Mouse (Mus musculus) T-helper 2 cell (primary cell): ENCODE results near the gene Ebf1.

ENCODE experiments used
- in situ Hi-C: fragments of 300-600 bp; cut with MboI, MseI; formaldehyde crosslinking; loops from one replicate; pipeline ENCODE4 v1.15.1; 2025; ENCODE audit warnings: high pct_unique_total_duplicates

The Ebf1 gene

GRCm38 (mm10) chr11:44731763-44732162, 114.6 kb downstream of the Ebf1 start:
- in situ Hi-C loops, result no loop called here

GRCm38 (mm10) chr11:44733276-44733675, 116.2 kb downstream of the Ebf1 start:
- in situ Hi-C loops, result no loop called here

GRCm38 (mm10) chr11:44738046-44738445, 120.9 kb downstream of the Ebf1 start:
- in situ Hi-C loops, result no loop called here

- in situ Hi-C loops, result no loop called here
These were observed 121.7 kb downstream of the Ebf1 start for GRCm38 (mm10) chr11:44738820-44739219.

- in situ Hi-C loops, result no loop called here
These were observed 123.3 kb downstream of the Ebf1 start for GRCm38 (mm10) chr11:44740278-44741041.

- in situ Hi-C loops, result no loop called here
These were observed 124.0 kb downstream of the Ebf1 start for GRCm38 (mm10) chr11:44741042-44741491.

- in situ Hi-C loops, result no loop called here
These were observed 127.3 kb downstream of the Ebf1 start for GRCm38 (mm10) chr11:44744446-44744845.

GRCm38 (mm10) chr11:44745946-44746345, 128.8 kb downstream of the Ebf1 start:
- in situ Hi-C loops, result no loop called here

GRCm38 (mm10) chr11:44746731-44747130, 129.6 kb downstream of the Ebf1 start:
- in situ Hi-C loops, result no loop called here

GRCm38 (mm10) chr11:44749309-44749708, 132.2 kb downstream of the Ebf1 start:
- in situ Hi-C loops, result no loop called here

- in situ Hi-C loops, result no loop called here
These were observed 137.2 kb downstream of the Ebf1 start for GRCm38 (mm10) chr11:44754336-44754735.

GRCm38 (mm10) chr11:44756321-44756720, 139.2 kb downstream of the Ebf1 start:
- in situ Hi-C loops, result no loop called here

GRCm38 (mm10) chr11:44758857-44759256, 141.7 kb downstream of the Ebf1 start:
- in situ Hi-C loops, result no loop called here

- in situ Hi-C loops, result no loop called here
These were observed 144.2 kb downstream of the Ebf1 start for GRCm38 (mm10) chr11:44761128-44761996.

GRCm38 (mm10) chr11:44763992-44764835, 147.1 kb downstream of the Ebf1 start:
- in situ Hi-C loops, result no loop called here

- in situ Hi-C loops, result no loop called here
These were observed 147.9 kb downstream of the Ebf1 start for GRCm38 (mm10) chr11:44764988-44765387.

- in situ Hi-C loops, result no loop called here
These were observed 149.1 kb downstream of the Ebf1 start for GRCm38 (mm10) chr11:44766246-44766645.

GRCm38 (mm10) chr11:44767322-44767721, 150.2 kb downstream of the Ebf1 start:
- in situ Hi-C loops, result no loop called here

- in situ Hi-C loops, result no loop called here
These were observed 151.2 kb downstream of the Ebf1 start for GRCm38 (mm10) chr11:44768346-44768745.

GRCm38 (mm10) chr11:44770989-44771564, 154.0 kb downstream of the Ebf1 start:
- in situ Hi-C loops, result no loop called here

GRCm38 (mm10) chr11:44774411-44774810, 157.3 kb downstream of the Ebf1 start:
- in situ Hi-C loops, result no loop called here
